Mouse (Mus musculus) kidney, postnatal 14 days (tissue): ENCODE data around the gene Wwp2.

Experiments used
- DNase-seq: peaks from one replicate; pipeline ENCODE4 v3.0.0; 2022; ENCODE audit warnings: mixed read lengths

The Wwp2 gene

GRCm38 (mm10) chr8:107435421-107435961, 674 bp upstream of the Wwp2 start:
- DNase-seq, result no peak

- DNase-seq, result peak; percentile 54
Measured at GRCm38 (mm10) chr8:107436841-107437421, 766 bp downstream of the Wwp2 start.

DNA sequence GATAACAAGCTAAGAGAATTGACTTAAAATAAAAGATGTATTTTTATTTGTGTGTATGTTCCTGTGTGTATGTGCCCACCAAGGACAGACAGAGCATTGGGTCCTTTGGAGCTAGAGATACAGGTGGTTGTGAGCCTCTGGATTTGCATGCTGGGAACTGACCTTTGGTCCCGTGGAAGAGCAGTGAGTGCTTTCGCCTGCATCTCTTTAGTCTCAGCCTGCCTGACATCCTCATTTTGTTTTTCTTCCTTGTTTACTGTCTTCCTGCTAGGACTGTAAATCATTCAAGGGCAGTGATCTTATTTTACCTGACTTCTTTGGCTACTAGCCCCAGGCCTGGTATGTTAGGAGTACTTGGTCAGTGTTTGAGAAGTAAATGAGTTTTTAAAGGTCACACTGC, 1.5 kb downstream of the Wwp2 start:
- DNase-seq, result peak; percentile 69

- no peak for DNase-seq
Measured at GRCm38 (mm10) chr8:107439880-107440625, 3.9 kb downstream of the Wwp2 start.

GRCm38 (mm10) chr8:107444626-107445025, 8.5 kb downstream of the Wwp2 start:
- peak; percentile 25 for DNase-seq

DNA sequence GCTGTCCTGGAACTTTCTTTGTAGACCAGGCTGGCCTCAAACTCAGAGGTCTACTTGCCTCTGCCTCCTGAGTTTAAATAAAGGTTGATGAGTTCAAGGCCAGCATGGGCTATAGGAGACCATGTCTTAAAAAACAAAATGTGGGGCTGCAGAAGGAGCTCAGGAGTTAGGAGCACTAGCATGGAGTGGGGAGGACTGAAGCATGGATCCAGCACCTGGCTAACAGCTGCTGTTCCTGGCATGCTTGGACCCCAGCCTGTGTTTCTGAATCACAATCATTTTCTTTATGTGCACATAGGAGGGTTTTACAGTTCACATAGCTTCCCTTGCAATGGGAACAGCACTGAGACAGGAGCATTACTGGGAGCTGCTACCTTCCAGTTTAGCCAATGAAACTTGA, 11.5 kb downstream of the Wwp2 start:
- no peak for DNase-seq

DNA sequence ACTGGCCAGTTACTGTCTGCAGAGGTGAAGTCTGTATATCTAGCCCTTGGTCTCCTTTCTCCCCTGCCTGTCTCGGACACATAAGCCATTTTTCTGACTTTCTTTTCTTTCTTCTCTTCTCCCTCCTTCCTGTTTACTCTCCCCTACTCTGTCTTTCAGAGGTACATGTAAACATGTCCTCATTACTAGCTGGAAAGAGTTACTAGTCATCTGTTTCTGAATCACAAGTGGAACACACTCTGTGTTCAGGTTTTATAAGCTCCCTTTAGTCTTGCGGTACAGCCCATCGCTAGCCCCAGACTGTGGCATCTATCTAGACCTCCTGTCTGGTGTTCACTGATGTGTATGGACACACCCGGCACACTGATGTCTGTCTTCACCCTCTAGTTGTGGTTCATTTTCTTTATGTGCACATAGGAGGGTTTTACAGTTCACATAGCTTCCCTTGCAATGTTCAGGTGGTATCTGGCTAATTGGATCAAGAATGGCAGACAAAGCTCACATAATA, 12.3 kb downstream of the Wwp2 start:
- no peak for DNase-seq

DNA sequence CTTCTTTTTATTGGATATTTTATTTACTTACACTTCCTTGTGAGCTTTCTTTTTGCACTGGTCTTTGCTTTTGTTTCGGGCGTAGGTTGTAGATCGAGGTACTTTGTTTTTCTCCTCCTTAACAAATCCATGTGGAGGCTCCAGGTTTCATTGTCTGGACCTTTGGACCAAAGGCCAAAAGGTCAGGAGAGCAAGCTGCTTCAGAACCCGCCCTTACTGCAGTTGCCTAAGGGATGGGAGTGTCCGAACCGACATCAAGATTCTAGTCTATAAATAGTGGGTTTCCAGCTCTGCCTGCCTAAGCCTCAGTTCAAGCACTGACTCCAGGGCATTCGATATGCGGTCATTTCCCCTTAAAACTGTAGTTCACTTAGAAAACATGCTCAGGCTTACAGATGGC, 13.0 kb downstream of the Wwp2 start:
- DNase-seq, result peak; percentile 68

- DNase-seq, result no peak
Measured at GRCm38 (mm10) chr8:107449655-107450054, 13.5 kb downstream of the Wwp2 start.

DNA sequence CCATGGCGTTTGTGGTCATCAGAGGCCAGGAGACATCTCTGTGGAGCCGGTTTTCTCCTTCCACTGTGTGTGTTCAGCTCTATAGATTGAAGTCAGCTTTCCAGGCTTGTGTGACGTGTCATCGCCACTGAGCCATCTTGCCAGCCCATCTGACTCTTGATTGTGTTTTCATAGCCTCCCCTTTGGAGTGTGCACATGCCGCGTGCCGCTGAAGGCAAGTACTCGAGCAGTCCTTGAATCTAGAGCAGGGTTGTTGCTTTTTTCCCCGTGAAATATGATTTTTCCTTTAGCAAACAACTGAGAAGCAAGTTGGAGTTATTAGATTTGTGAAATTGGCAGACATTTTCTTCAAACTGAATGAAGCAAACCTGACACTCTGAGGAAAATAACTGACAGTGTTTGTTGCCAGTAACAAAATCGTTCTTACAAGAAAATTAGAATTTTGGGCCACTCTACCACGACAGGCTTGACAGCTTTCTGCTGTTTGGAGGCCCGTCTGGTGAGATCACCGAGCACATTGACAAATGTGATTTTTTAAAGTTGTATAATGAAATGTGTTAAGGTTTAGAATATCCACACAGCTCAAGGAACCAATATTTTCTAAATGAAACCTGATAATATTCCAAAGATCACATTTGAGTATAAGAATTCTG, 15.4 kb downstream of the Wwp2 start:
- DNase-seq, result no peak

GRCm38 (mm10) chr8:107453386-107453785, 17.2 kb downstream of the Wwp2 start:
- peak; percentile 73 for DNase-seq

DNA sequence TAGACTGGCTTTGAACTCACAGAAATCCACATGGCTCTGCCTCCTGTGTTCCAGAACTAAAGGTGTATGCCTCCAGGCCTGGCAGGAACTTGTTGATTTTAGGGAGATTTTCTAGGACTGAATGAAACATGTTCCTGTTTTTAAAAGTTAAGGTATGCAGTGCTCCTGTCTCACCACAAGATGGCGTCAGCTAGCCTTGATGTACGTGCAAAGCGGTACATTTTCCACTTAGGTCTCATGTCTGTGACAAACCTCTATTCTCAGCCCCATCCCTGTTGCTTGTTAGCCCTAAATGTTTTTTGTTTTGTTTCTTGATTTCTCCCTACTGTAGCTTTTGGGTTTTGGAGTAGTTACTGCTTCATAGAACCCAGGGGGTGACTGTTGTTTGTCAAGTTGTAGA, 19.1 kb downstream of the Wwp2 start:
- peak; percentile 42 for DNase-seq

GRCm38 (mm10) chr8:107457725-107458124, 21.6 kb downstream of the Wwp2 start:
- no peak for DNase-seq

- no peak for DNase-seq
Measured at GRCm38 (mm10) chr8:107458281-107458680, 22.1 kb downstream of the Wwp2 start.

- no peak for DNase-seq
Measured at GRCm38 (mm10) chr8:107462423-107462822, 26.3 kb downstream of the Wwp2 start.

GRCm38 (mm10) chr8:107465332-107465990, 29.3 kb downstream of the Wwp2 start:
- no peak for DNase-seq

DNA sequence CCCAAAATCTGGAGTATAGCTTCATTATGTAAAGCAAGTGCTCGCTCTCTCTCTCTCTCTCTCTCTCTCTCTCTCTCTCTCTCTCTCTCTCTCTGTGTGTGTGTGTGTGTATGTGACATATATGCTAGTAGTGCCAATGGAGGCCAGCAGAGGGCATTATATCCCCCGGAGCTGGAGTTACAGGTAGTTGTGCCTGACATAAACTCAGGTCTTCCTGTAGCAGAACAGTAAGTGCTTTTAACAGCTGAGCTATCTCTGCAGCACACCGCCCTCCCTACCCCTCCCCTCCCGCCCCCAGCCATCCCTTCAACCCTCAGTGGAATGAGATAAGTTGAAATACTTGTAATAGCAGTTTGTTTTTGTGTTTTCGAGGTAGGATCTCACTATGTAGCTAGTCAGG, 30.5 kb downstream of the Wwp2 start:
- DNase-seq, result no peak

DNA sequence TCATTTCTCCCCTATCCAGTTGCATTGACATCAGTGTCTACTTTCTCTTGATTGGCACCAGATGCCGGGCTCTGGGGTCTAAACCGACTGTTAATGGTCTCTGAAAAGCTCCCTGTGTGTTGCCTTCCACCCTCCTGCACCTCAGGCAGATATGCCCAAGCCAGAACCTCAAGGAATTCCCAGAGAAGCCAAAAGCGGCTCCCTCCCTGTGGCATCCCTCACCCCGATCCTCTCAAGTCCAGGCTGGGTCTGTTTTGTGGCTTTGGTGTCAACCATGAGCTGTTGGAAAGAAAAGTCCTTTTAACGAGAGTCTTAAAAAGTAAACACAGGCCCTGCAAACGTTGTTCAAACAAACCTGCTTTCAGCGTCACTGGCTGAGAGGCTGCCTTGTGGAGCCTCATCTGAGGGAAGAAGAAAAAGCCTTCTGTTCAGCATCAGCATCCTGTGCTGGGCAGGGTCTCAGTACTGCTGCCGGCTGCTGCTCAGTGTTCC, 32.7 kb downstream of the Wwp2 start:
- no peak for DNase-seq

DNA sequence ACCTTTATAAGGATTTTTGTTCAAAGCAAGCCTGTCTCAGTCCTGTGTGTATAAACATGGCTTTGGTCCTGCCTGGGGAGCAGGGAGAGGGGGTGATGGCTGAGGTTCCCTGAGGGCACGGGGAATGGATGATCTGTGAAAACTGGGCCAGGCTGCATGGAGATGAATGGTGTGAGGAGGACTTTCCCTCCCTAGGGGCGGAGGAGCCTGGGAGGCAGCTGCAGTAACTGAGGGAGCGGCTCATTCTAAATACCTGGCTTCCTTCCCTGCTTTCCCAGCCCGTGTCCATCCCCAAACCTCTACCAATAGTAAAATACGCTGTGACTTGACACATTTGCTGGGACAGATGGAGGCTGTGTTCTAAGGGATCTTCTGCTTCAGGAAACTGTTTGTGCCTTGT, 34.1 kb downstream of the Wwp2 start:
- no peak for DNase-seq

DNA sequence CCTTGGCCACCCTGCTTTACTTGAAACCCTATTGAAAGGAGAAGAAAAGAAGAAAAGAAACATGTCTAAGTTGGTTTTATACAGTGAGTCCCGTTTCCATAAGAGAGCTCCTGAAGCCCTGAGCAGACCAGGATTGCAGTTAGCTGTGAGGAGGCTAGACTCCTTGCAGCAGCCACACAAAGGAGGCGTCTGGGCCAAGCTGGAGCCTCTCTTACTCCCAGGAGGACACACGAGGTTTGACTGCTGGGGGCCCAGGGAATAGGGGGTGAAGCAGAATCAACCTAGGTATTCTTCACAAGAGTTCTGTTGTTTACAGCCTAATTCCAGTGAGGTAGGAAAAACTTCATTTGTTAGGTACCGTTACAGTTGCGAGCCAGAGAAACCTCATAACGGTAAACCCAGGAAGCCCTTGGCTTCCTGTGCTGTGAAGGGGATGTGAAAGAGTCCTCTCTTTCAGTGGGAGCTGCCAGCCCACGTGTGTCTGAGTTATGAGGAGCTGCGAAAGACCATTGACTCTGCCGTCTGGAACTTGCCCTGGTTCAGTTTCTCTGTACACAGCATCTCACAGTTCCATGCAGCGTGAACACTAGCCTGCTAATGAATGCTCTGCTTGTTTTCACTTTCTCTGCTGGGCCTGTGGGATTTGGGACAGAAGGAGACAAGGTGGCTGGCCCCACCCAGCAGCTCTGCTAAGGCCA, 36.4 kb downstream of the Wwp2 start:
- no peak for DNase-seq

GRCm38 (mm10) chr8:107473369-107473768, 37.2 kb downstream of the Wwp2 start:
- no peak for DNase-seq

DNA sequence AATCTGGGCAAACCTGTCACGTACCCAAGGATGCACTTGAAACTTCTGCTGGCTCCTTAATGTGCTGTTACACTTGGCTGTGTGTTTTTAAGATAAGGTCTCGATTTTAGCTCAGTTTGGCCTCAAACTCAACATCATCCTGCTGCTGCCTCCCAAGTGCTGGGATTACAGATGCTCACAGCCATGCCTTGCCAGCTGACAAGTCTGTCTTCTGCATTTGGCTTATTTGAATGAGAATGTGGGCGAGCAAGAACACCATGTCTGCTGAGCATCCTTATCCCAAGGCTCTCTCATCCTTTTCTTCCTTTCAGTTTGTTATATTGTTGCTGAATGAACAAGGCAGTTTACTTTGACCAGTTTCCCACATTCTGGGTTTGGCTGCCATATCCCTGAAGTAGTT, 39.4 kb downstream of the Wwp2 start:
- no peak for DNase-seq
